Comparison of ENCODE assay signal across 14 mouse cellular contexts in the genomic region with DNA sequence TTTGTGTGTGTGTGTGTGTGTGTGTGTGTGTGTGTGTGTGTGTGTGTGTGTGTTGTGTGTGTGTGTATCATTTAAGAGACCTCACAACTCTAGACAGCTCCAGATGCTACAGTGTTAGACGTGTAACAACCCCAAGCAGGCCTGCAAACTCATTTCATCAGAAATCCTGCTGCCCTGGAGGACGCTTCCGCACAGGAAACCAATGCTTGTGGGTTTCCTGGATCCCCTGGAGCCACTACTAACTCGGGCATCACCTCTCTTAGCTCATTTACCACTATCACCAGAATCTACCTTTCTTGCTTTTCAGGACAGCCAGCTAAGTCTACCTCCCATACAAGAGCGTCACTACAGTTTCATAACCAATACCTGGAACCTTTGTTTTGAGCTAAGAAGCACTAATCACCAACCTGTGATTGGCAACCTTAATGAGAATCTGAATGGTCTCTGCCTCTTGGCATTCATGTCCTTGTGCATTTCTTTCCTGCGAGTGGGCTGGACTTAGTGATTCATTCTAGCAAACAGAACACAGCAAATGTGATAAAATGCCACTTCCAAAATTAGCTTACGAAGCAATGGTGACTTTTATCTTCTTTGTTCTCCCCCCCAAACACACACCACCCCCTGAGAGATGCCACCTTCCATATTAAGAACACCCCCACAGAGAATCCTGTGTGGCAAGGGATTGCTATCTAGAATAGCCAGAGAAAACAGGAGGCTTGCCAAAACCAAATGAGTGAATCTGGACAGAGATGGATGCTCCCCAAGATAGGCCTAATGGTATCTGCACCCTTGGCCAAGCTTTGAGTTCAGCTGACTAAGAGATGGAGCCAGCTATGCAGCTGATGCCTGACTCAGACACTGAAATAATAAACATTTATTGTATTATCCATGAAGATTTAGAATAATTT.
DNase-seq lines count a peak whose midpoint lies in the region.
"Had no signal": no experiment of that assay in that cellular context is flagged by ENCODE, and none has a peak within 500 bp of the region (broad histone marks: within the 10 kb centered on the region; RNA-seq: fewer than 3 reads in every experiment).

No protein-coding gene starts in this region.

- WGBS in limb, embryonic 10.5 days, result 89% methylated on average over 7 of the region's 7 CpGs

- no peaks in the 10 kb centered on the region for H3K9me3 ChIP-seq in limb, embryonic 10.5 days (replicated peaks)
- H3K9me3 ChIP-seq: liver, embryonic 12.5 days; midbrain, embryonic 15.5 days had no signal

- no peaks in the 10 kb centered on the region for H3K4me1 ChIP-seq in limb, embryonic 10.5 days
- H3K4me1 ChIP-seq: midbrain, embryonic 15.5 days had no signal

- no peaks in the 10 kb centered on the region for H3K36me3 ChIP-seq in limb, embryonic 10.5 days
- H3K36me3 ChIP-seq: liver, embryonic 12.5 days; midbrain, embryonic 15.5 days had no signal

- peak; percentile 5 to 8 for DNase-seq in layer of hippocampus, adult 8-10 months (ENCODE audit: low spot score in 2 of 2)
- no peak for DNase-seq in layer of hippocampus, postnatal 10 days (ENCODE audit: low spot score in 2 of 2)
- DNase-seq in 3134 (ENCODE audit: extremely low read depth, insufficient read length, low spot score) (peak; percentile 23), adipocyte (ENCODE audit: low spot score) (peak; percentile 28)
- DNase-seq in cerebellum, postnatal 25 days, result peak; percentile 64 to 79
- no peak for DNase-seq in limb, embryonic 10.5 days (ENCODE audit: low spot score)
- DNase-seq in B cell, adult 2 months, result no peak
- DNase-seq in testis, postnatal 14 days (ENCODE audit: low spot score), result no peak
- DNase-seq: adrenal gland, adult 8-10 months; gastrocnemius, postnatal 36 days; lung, postnatal 36 days; thymus, postnatal 4 days had no signal

- no peaks in the 10 kb centered on the region for H3K27me3 ChIP-seq in limb, embryonic 10.5 days (ENCODE audit: low read depth, poor library complexity, severe bottlenecking)
- H3K27me3 ChIP-seq: liver, embryonic 12.5 days; midbrain, embryonic 15.5 days had no signal

- H3K27ac ChIP-seq in limb, embryonic 10.5 days, result no peak overlapping the region
- H3K27ac ChIP-seq: liver, embryonic 12.5 days; midbrain, embryonic 15.5 days had no signal

- no peak overlapping the region for H3K4me3 ChIP-seq in limb, embryonic 10.5 days
- H3K4me3 ChIP-seq: liver, embryonic 12.5 days; midbrain, embryonic 15.5 days had no signal

Comparison
In these comparisons a context has a peak if more than half of its experiments do, and no peak if none do; other contexts are left out.
1. DNase-seq: peak in layer of hippocampus, adult 8-10 months (2 of 2), 3134 (single experiment), adipocyte (single experiment) and cerebellum, postnatal 25 days (2 of 2); none in layer of hippocampus, postnatal 10 days (0 of 2), limb, embryonic 10.5 days (single experiment), B cell, adult 2 months (0 of 2) and testis, postnatal 14 days (single experiment).